Mouse (Mus musculus) cerebellum, adult 11 months (tissue): ENCODE measurements around the gene Ptprk.
A peak's percentile ranks its signal among the peaks of the same experiment; 100 is the strongest.

Experiments used
- DNase-seq: peaks from one replicate; pipeline ENCODE4 v3.0.0; 2022

The Ptprk gene

DNA sequence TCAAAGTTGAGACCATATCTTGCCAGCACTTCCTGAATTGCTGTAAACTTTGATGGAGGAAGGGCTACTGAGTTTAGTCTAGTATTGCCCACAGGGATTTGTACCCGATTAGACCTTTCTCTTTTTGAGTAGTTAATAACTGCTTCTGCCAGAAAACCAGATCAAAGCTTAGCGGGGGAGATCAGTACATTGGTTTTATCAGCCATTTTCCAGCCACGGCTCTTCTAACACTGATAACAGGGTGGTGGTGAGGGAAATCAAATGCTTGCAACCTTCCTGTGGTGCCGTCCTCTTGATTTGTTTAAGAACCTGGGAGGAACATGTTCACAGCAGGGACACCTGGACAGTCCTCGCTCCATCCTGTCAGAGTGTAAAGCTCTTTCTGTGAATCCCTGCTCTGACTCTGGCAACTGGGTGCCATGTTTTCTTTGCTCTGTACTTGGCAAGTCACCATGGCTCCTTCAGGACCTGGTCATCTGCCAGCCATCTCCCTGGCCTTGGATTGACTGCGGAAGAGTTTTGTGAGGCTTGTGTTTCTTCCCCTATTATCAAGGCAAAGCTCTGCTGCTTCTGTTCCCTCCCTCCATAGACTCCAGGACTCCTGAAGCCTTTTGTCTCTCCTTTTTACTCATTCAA, 231.9 kb downstream of the Ptprk start:
- DNase-seq: no peak

- no peak for DNase-seq
These were observed 236.7 kb downstream of the Ptprk start for GRCm38 (mm10) chr10:28311369-28311768.

GRCm38 (mm10) chr10:28322995-28323394, 248.4 kb downstream of the Ptprk start:
- DNase-seq: no peak

- no peak for DNase-seq
These were observed 260.6 kb downstream of the Ptprk start for GRCm38 (mm10) chr10:28335232-28335631.

DNA sequence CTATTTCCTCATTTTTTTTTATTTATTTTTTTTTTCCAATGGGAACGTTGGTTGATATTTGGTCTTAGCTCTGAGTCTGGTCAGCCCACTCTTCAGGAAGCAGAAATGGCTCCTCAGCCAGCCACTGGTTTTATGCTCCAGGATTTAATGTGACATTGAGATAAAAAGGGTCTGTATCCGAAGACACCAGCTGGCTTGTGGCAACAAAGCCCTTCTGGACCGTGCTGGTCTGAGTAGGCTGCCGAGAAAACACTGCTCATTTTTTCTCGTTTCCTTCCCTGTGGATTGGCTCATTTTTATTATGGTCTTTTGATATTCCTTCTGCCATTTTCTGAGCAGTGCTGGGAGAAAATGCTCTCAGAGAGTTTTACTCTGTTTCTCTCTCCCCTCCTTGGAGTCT, 263.9 kb downstream of the Ptprk start:
- no peak for DNase-seq

DNA sequence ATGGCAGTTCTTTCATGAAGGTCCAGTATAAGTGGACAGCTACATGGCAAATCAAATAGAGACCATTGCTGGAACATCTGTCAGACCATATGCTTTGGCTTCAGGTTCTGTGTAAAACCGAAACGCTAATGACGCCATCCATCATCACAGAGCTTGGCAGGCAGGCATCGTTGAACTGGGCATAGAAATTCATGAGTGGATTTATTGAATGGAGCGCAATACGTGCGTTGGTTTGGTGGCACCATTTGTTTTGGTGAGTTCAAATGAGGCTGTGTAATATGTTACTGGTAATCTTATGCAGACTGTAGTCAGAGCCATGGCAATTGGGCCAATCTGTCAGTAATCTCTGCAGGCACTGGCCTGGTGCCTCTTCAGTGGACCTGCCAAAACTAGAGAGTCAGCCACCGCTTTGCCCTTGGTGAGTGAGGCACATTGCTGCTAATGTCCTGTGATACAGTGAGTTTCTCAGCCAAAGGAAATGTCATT, 270.6 kb downstream of the Ptprk start:
- DNase-seq: peak; percentile 62

DNA sequence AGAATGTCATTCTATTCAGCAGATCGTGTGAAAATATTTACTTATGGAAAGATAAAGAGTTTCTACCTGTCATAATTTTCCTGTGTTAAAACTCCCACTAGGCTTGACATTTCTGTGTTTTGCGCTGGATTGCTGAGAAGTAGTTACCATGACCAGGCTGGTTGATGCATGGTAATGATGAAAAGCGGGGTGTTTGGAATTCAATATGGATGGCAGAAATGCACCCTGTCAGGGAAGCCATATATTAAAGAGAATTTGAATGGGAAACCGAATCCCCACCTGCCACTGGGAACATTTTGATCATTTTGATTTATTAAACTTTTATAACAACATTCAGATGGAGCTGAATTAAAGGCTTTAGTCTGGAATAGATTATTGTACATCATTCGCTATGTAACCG, 290.7 kb downstream of the Ptprk start:
- no peak for DNase-seq

DNA sequence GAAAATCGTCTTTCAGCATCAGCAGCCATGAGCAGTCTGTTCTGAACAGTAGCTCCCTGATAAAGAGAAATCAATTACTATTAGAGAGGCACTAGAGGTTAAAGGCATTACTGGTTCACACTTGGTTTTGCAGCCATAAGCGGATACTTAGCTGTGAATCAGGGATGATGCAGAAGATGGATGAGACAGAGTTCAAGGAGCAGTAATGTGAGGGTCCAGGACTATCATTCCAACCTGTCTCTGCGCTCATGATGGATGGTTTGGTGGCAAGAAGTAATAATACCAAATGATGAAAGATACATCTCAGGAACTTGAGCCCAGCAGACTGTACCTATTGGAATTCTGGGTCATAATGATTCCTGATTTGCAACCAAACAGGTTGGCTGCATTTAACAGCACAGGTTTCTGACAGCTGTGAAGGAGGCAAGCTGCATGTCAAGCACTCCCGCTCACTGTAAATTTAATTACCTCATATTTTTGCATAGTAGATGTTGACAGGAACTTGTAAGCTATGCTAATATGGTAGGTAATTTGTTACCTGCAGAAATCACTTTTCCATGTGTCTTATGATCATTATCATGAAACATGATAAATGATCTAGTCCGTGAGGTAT, 291.6 kb downstream of the Ptprk start:
- no peak for DNase-seq

- no peak for DNase-seq
These were observed 295.2 kb downstream of the Ptprk start for GRCm38 (mm10) chr10:28369808-28370207.

- DNase-seq: no peak
These were observed 300.3 kb downstream of the Ptprk start for GRCm38 (mm10) chr10:28374874-28375273.

DNA sequence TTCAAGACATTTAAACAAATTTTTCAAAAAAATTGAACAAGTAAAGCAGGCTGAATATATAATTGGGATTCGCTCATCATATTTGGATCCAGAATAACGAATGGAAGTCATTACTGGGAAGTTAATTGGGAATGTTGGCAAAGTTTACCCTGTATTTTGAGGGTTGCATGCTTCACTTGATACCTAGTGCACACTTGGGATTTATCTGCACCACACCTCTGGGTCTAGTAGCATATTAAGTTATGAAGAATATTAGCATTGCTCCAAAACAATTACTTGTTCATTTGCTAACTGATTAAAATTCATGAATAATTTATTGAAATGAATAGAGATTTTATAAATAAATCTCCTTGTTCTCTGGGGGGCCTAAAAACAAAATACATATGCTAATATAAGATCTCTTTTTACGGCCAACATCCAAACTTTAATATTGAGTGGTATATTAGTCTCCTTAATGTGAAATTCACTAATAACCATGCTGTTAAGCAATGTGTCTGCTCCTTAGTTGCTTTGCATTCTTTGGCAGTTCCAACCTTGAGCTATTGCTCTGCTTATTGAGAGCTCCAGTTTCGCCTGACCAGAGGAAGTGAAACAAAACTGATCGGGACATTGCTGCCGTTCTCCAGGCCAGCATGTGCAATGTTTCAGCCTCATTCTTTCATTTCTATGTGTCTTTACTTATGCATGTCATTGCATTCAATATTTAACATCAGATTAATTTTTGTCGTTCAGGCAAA, 305.3 kb downstream of the Ptprk start:
- no peak for DNase-seq

DNA sequence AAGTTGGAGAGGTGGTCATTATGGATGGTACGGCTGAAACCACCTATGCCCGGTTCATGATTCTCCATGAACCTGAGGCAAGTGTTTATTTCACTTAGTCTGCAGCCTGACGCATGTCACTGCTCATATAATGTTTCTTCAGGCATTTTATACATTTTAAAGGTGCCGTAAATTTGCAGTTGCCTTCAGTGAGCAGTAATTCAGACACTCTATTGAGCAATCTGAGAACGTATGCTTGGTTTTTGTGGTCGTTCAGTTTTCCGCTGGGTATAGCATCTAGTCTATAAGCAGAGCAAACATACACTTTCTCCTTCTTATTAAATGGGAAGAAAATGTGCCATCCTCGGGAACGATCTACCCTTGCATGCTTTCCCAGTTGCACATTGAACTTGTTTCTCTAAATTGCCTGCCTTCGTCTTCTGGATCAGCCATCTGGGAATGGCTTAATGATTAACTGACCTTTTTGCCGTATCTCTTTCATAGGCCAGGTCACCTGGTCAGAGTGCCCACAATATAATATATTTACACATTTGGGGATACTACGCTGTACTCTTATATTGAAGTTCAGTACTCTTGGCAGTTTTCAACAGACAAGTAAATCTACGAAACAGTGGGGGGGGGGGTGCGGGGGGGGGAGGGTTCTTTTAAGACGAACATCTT, 313.1 kb downstream of the Ptprk start:
- DNase-seq: no peak

DNA sequence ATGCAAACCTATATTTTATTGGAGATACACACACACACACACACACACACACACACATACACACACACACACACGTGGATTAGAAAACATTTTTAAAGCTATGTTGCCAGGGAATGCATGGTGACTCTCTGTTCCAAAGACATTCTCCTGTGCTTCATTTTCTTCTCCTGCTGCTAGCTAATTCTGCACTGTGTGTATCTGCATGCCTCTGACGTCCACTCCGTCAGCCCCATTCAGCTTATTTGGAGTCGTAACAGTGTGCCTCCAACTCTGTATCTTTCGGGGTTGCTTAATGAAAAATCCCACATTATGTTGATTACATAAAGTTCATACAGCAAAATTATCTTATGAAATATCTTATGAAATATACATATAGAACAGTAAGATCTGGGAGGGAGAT, 316.5 kb downstream of the Ptprk start:
- DNase-seq: no peak

DNA sequence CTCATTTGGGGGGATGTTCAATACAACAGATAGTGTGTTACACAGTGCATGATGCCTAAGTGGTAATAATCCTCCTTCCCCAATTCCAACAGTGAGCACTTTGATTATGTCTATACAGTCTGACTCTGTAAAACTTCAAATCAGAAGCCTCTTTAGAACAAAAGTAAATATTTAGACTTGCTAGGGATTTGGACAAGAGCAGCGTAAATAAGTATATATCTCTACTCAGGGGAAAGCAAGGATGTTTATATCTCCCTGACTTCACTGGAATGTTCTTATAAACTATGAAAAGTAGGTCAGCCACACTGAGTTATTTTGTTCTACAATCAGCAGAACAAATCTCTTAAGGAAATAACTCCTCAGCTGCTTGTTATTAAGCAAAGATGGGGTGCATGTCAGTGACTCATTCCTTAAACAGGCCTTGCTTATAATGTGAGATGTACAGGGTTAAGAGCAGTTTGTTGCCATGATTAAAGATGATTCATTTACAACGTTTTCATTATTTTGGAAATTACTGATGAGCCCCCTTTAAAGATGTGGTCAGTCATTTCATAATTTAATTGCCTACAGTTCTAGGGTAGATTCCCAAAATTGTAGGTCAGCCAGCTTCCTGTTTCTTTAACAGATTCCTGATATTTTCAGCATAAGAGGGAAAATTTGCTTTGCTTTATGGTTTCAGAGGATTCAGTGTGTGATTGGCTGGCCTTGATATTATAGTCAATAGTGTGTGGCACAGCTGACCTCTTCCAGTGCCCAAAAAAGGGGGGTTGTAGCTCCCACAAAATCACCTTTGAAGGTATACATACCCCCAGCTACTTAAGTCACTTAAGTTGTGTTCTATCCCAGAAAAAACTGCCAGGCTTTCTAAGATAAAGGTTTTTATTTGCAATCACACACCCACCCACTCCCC, 321.2 kb downstream of the Ptprk start:
- no peak for DNase-seq

- DNase-seq: no peak
These were observed 321.9 kb downstream of the Ptprk start for GRCm38 (mm10) chr10:28396520-28396915.

GRCm38 (mm10) chr10:28401796-28402195, 327.2 kb downstream of the Ptprk start:
- DNase-seq: no peak

DNA sequence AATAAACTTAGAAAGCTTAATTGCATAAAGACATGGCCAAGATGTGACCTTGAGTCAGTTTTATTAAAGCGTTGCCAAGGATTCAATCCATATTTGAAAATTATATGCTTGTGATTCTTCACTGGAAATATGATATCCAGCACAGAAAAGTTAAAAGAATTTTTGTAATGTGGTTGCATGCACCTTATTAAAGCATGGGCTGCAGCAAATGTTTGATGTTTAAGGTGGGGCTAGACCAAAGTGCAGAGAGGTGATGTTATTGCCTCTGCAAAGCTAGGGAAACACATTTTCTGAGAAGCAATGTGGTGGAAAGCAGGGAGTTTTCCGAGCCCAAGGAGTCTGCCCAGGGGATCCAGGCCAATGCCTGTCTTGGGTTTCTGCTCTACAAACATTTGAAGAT, 334.4 kb downstream of the Ptprk start:
- DNase-seq: no peak

DNA sequence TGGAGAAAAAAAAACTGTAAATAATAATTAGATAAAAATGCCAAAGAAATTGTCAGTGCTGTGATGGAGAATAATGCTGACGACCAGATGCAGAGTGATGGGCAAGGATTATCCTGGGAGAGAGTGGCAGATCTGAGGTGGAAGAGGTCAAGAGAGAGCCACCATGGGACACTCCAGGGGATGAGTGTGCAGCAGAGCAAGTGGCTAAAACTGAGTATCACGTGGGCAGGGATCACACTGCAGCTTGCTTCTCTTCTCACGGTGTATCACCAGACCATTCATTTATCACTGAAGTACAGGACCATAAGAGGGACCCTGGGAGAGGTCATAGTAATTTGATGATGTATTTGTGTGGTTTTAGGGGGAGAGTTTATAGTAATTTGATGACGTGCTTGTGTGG, 340.2 kb downstream of the Ptprk start:
- no peak for DNase-seq

- DNase-seq: no peak
These were observed 348.0 kb downstream of the Ptprk start for GRCm38 (mm10) chr10:28422622-28423021.

- no peak for DNase-seq
These were observed 350.8 kb downstream of the Ptprk start for GRCm38 (mm10) chr10:28425371-28425770.

DNA sequence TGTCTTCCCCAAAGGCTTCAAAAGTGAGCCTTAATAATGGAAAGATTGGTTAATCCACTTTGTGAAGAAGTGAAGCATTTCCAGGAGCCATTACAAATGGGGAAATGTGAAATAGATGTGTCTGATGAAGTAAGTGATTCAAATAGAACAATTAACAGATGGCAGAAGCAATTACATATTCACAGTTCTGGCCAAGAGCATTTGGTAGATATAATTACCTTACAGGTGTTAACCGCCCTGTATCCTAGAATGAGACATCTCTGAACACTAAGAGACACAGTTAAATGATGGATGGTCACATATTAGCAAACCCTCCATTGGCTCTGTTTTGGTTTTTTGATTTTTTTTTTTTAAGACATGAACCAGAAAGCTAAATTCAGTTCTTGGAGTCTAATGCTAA, 361.5 kb downstream of the Ptprk start:
- no peak for DNase-seq

DNA sequence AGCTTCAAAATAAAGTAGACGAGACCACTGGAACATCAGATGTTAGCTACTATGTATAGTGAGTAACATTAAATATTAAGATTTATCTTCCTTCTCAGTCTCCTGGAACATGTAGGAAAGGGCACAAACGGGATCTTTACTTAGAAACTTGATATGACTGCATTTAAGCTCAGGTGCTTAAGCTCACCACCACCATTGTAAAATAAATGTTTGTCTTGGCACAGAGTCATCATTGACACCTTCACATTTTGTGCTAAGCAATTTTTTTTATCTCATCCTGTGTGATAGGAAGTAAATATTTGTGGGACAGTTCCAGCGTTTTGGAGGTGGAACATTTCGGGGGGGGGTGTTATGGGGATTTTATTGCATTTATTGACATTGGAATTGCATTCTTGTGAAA, 375.2 kb downstream of the Ptprk start:
- DNase-seq: no peak

- no peak for DNase-seq
These were observed 376.0 kb downstream of the Ptprk start for GRCm38 (mm10) chr10:28450642-28451041.
